In genomic region chr9:10645045-10645830, GRCm38 (mm10) we compare ENCODE assay signal across 12 mouse cellular contexts.
DNase-seq lines count a peak whose midpoint lies in the region; TF ChIP-seq lines count a peak whose summit lies in the region.
"Had no signal": no experiment of that assay in that cellular context is flagged by ENCODE, and none has a peak within 500 bp of the region (broad histone marks: within the 10 kb centered on the region; RNA-seq: fewer than 3 reads in every experiment).

No protein-coding gene starts in this region.

- H3K36me3 ChIP-seq in thymus, adult 2 months (ENCODE audit: control insufficient read depth, insufficient read depth, low read length), result no peaks in the 10 kb centered on the region
- H3K36me3 ChIP-seq: liver, embryonic 13.5 days had no signal

- TF ChIP-seq POLR2A in brain, embryonic 14.5 days (IDR thresholded peaks at IDR 0.05; ENCODE audit: borderline replicate concordance, extremely low read depth, insufficient read depth, insufficient read length, poor library complexity, severe bottlenecking), result no peak
- no peak for TF ChIP-seq POLR2A in thymus, adult 2 months (IDR thresholded peaks at IDR 0.05; ENCODE audit: control insufficient read depth, extremely low read depth, insufficient read depth, low read length, poor library complexity)

- TF ChIP-seq CTCF in brain, embryonic 14.5 days (IDR thresholded peaks at IDR 0.05; ENCODE audit: borderline replicate concordance, extremely low read depth, insufficient read depth, insufficient read length), result no peak
- TF ChIP-seq CTCF in thymus, adult 2 months (IDR thresholded peaks at IDR 0.05; ENCODE audit: borderline replicate concordance, control insufficient read depth, extremely low read depth, insufficient read depth, low read length, poor library complexity), result no peak

- no peaks in the 10 kb centered on the region for H3K27me3 ChIP-seq in thymus, adult 2 months (ENCODE audit: control insufficient read depth, insufficient read depth, low read length)
- H3K27me3 ChIP-seq: liver, embryonic 13.5 days had no signal

- H3K4me3 ChIP-seq in thymus, adult 2 months (ENCODE audit: control insufficient read depth, insufficient read depth, low read length), result no peak overlapping the region
- H3K4me3 ChIP-seq: liver, embryonic 13.5 days had no signal

- no peaks in the 10 kb centered on the region for H3K4me1 ChIP-seq in thymus, adult 2 months (replicated peaks; ENCODE audit: control insufficient read depth, insufficient read depth, low read length)
- H3K4me1 ChIP-seq: liver, embryonic 13.5 days had no signal

- intact Hi-C loops in heart, postnatal 36 days (cut with DNase I), result no loop called here

- 79% methylated on average over 7 of the region's 7 CpGs for WGBS in thymus, adult 2 months

- H3K27ac ChIP-seq in thymus, adult 2 months (ENCODE audit: control insufficient read depth, insufficient read depth, low read length), result no peak overlapping the region
- H3K27ac ChIP-seq: liver, embryonic 13.5 days had no signal

- peak; percentile 69 to 72 for DNase-seq in cerebellum, postnatal 14 days
- DNase-seq in cerebellum, adult 18-20 months, result no peak
- DNase-seq in layer of hippocampus, postnatal 14 days (ENCODE audit: low spot score in 2 of 2), result peak; percentile 17 to 34
- DNase-seq in layer of hippocampus, adult 9-11 months, result no peak
- peak; percentile 51 for DNase-seq in brain, embryonic 14.5 days (ENCODE audit: low read depth)
- peak; percentile 31 to 44 for DNase-seq in heart, postnatal 36 days
- DNase-seq in lung, postnatal 14 days, result no peak
- DNase-seq in thymus, adult 2 months, result no peak
- DNase-seq: kidney, adult 8-10 months; liver, embryonic 13.5 days; lung, postnatal 4 days; right cerebral cortex, postnatal 4 days had no signal

Comparison
In these comparisons a context has a peak if more than half of its experiments do, and no peak if none do; other contexts are left out.
1. DNase-seq: peak in cerebellum, postnatal 14 days (2 of 2), layer of hippocampus, postnatal 14 days (2 of 2), brain, embryonic 14.5 days (single experiment) and heart, postnatal 36 days (2 of 2); none in cerebellum, adult 18-20 months (0 of 2), layer of hippocampus, adult 9-11 months (single experiment), lung, postnatal 14 days (single experiment) and thymus, adult 2 months (single experiment).